Mouse (Mus musculus): Measurements from ENCODE around the gene Lrba.

Lrba gene

DNA sequence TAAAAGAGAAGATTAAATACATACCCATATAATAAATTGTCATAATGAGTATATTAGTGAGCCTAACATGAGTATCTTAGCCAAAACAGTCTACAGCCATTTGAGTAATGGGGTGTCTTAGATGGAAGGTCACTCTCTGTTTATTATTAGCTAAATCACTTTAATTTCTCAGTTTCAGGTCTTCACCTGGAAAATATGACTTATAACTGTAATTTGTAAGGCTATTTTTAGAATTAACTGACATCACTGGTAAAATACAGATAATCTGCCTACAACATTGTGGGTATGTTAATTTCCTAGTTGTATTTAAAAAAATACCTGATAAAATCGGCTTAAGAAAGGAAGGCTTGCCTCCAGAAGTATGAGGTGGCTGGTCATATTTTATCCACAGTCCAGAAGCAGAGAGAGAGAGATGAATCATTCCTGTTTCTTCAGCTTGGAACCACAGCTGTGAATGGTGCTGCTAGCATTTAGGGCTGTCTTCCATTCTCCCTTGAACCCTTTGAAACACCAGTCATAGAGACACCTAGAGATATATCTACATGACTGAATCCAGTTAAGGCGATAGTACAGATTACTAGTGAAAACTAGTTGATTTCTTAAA, 294.1 kb downstream of the Lrba start:
- DNase-seq (ENCODE audit: low spot score in 2 of 2), result no peak

DNA sequence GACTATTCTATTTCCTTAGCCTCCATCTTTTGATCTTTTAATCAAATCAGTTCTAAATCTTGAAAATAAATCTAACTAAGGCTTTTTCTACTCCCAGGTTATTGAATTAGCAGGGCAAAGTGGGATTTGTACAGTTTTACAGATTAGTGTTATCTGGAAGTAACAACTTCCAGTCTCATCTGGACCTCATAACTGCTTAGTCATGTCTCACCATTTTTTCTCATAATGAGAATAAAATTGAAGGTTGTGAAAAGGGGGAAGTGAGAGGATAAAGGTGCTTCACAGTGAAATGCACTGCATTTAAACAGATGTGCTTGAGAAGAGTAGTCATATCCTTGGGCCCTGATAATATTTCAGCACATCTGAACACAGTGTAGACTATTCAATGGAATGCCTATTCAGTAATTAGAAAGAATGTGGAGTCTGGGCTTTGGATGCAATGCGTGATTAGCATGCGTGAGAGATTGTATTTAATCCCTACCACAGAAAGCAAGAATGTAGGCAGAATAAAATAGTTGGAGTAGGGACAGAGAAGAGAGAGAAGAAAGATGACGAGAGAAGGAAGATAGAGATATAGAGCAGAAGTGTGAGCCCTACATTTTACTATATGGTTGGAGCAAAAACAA, 298.5 kb downstream of the Lrba start:
- no peak for DNase-seq (ENCODE audit: low spot score in 2 of 2)

DNA sequence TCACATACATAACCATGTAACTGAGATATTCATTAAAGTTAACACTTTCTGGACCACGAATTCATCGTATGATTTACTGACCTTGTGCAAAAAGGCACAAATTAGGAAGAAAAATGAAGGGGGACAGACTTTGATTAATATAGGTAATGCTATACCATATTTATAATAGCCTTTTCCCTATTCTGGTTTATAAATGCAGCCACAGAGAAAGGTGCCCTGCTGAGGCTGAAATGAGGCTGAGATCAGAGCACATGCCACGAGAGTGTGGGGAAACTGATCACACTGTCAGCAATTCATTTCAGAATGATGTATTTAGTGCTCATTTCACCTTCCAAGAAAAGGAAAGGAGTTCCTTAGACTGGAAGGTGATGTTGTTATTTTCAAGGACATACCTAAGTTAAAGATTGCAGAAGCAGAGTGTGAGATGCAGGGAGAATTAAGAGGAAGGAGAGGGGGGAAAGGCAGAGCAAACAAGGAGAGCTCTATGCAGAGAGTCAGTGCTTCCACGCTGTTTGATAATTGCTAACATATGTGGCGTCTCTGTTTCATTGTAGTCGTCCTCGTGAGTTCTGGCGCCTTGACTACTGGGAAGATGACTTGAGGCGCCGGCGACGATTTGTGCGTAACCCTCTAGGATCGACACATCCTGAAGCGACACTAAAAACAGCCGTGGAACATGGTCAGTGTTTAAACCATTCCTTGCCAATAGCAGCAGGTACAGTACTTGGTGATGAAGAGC, 307.2 kb downstream of the Lrba start:
- no peak for DNase-seq (ENCODE audit: low spot score in 2 of 2)

DNA sequence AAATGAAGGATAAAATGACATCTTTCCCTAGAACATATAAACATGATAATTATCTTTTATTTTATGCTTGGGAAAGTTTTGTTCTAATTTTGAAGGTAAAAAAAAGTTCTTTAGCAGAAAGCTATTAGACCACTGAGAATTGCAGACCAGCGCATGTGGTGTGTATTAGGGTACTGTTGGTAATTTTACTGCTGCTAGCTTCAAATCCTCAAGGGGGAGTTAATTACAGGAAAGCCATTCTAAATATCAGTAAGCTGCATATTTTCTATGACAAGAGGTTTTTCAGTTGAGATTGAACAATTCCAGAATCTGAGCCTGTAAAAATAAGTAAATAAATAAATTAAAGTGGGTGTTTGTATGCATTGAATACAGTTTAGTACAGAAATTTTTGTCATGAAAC, 312.3 kb downstream of the Lrba start:
- no peak for DNase-seq (ENCODE audit: low spot score in 2 of 2)

DNA sequence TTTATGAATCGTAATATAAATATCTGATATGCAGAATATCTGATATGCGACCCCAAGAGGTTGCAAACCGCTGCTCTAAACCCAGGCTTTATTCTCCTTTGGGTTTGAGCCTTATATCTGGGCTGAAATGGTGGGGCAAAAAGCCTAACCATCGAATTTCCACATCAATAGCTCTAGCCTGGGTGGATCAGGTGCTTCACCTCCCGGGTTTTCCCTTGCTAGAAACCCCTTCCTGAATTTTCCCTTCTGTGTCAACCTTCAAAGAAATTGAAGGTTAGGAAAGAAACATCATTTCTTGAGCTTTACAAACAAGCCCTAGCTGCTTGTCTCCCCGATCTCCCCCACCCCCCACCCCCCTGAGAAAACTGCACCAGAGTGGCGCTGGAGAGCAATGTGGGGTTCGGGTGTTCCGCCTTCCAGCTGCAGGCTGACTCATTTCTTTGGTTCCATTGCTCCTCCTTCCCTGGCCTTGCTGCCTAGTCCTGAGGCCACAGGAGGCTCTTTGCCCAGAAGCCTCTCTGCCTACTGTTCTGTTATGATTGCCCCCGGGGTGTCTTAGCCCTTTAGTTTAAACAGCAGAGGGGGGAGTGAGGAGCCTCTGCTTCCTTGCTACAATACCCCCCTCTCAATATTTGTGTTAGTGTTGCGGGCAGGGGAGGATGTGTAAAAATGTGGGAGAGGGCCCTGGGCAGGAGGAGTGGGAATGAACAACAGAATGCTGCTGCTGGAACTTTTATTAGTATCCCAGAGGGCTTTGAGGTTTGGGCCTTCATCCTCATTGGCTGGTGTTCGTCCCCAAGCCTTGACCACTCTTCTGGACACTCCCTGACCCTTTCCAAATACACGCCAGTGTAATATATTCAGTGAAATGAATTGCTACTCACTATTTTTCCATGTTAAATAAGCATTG, 314.4 kb downstream of the Lrba start:
- DNase-seq (ENCODE audit: low spot score in 2 of 2), result no peak

DNA sequence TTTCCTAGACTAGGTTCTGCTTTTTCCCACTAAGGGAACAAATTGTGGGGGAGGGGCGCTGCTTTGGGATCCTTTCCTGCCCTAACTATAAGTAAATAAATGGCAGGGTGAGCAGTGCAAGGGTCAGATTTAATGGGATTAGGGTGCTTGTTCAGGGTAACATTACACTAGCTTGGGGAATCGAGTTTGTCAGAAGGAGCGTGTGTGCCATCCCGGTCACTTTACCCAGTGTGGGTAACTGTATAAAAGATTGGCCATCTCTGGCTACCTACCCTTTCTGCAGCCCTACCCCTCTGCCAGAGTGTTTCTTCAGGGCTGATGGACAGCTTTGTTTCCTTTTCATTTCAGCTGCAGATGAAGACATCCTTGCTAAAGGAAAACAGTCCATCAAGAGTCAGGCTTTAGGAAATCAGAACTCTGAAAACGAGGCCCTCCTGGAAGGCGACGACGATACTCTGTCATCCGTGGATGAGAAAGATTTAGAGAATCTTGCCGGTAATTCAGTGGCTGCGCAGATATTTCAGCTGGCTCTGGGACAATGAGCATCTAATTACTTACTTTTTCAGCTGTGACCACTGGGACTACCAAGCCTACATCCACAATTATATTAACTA, 315.2 kb downstream of the Lrba start:
- no peak for DNase-seq (ENCODE audit: low spot score in 2 of 2)

DNA sequence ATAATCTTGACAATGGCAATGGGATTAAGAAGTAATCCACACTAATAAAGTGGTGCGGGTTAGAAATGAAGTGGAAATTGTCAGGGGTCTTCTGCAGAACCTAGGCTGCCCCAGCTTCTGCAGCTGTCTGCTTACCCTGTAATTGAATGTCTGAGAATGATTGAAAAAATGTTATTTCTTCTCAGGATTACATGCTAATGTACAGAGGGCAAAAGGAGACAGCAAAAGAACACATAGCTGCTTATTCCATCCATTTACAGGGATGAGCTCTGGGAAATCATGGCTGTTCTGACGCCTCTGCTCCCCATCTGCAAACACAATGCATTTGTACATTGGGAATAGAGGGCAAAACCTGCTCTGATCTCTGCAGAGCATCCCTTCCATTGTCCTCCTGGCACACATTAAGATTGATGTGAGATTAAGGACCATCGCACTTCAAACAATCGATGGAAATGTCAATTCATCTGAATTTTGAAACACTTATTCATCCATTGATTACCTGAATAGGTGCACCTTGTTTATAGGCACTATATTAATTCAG, 316.7 kb downstream of the Lrba start:
- no peak for DNase-seq (ENCODE audit: low spot score in 2 of 2)

DNA sequence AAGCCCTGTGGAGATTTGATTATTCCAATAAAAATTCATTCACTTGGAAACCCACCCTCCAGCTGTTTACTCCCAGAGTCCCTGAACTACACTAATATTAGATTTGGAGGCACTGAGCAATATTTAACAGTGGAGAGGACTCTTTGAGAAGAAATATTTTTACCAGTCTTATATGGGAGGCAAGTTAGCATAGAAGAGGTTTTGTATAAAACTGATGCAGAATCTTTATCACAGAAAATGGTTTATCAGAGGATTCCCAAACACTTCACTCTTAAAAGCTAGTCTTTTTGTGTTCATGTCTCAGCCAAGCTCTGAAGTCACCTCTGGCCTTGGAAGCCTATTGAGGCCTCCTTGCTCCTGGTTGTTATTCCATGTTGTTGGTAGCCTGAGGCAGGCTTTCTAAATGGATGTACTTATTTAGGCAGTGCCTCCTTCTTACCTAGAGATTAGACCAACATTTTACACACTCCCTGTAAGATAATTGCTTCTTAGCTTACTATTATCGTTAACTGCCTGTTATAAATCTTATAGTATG, 317.4 kb downstream of the Lrba start:
- DNase-seq (ENCODE audit: low spot score in 2 of 2), result no peak

DNA sequence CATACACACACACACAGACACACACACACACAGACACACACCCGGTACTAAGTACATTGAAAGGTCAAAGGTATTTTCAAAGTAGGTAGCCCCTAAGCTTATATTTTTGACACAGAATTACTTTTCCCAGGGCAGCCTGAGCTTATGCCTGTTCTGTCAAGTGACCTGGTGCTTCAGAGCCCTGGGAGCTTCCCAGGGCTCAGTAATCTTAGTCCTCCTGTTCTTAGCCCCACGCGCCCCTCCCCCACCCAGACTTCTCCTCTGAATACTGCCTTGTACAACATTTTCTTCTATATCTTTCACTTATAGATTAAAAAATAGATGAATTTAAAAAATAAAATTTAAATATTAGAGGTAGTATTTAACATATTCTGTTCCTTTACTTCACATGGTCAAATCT, 320.3 kb downstream of the Lrba start:
- no peak for DNase-seq (ENCODE audit: low spot score in 2 of 2)

DNA sequence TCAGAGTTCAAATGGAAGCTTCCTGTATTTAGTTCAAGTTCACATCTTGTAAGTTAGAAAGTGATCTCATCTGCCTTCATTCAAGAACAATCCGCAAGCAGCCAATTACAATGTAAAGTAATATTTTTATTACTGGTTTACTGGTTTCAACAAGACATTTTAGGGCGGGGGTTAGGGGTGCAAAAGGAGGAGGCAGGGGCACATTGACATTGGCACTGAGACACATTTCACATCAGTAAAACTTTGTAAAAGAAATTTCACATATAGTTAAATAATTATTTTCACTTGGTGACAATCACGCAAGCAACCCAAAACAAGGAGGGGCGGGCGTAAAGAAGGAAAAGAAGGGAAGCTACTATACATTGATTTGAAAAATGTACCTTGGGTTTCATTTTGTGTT, 321.5 kb downstream of the Lrba start:
- DNase-seq (ENCODE audit: low spot score in 2 of 2), result no peak

DNA sequence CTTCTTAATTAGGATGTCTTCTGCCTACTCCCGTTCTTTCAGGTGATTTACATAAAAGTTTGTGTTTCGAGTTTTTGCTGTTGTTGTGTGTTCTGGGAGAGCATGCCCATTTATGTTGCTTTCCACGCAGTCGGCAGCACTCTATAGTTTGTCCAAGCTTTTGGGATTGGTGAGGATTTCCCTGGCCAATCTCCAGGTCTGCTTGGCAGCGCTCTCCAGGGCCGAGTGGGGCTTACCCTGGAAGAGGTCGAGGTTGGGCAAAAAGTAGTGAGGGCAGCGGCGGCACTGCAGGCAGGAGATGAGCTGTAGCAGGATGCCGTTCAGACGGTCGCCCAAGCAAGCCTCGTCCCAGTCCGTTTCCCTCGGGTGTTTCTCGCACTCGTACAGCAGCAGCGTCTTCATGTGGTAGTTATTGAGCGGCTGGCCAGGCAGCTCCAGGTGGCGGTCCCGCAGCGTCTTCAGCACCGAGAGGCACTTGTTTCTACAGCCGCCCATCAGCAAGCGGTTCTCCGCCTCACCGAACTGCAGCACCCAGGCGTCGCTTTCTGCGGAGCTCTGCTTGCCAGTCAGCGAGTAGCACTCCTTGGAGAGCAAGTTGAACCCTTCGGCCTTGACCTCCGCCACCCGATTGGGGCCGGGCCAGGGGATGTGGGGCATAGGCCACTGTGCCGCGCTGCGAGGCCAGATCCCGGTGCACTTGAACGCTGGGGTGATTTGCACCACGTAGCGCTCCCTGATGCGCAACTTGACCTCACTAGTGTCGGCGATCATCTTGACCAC, 322.2 kb downstream of the Lrba start:
- DNase-seq (ENCODE audit: low spot score in 2 of 2), result peak in 1 of 2 experiments; percentile 39

DNA sequence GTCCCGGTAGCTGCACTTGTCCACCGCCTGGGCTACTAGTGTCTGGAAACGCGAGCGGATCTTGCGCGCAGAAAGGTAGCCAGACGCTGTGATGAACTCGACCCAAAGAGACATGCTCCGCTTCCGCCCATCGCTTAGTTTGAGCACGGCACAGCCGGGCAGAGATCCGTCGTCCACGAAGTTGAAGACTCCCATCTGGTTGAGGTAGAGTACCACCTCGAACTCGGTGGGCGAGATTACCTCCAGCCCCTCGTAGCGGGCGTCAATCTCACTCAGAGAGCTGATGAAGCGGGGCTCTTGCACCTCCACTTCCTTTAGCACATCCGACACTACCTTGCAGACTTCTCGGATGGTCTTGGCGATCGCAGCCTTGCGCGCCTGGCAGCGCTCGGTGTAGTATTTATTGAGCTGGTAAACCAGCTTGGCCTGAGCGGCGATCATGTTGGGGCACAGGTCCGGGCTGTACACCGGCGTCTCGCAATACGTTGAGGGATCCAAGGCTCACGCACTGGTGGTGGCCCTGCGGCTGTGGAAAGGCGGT, 322.8 kb downstream of the Lrba start:
- no peak for DNase-seq (ENCODE audit: low spot score in 2 of 2)

DNA sequence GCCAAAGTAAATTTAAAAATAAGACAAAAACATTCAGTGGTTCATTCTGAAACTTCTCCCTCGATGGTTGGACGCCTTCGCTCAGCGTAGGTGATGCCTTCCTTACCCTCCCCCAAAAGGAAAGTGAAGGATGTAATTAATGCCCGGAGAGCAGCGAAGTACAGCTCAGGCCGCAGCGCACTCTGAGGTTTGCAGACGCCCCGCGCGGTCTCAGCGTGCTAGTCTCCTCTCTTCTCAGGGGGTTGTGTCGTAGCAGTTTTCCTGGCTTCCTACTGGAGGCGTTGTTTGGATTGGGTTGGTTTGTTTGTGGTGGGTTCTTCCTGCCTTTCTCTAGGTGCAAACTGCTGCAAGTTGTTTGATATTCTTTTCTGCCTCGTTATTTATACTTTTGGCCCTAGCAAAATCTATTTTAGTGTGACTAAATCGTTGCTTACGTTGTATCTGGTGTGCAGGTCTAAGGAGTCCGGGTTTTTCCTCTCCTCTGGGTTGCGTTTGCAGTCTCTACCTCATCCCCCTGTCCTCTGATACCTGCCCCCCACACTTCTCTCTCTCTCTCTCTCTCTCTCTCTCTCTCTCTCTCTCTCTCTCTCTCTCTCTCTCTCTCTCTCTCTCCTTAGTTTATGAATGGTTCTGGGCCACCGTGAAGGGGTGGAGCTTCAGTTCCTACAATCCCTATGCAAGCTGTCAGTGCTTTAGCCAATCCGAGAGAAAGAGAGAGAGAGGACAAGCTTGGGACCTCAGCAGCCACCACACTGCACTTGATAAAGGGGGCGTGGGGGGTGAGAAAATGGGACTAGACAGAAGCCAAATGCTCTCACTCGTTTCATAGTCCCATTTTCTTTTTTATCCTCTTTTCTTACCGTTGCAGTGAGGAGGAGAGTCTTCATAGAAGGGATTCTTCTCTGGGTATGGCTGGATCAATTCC, 323.9 kb downstream of the Lrba start, which contains the start of gene Mab21l2:
Mab21l2 (minus strand) TSS at position 539 of the 925 bp plus-strand sequence.
- DNase-seq (ENCODE audit: low spot score in 2 of 2), result no peak

DNA sequence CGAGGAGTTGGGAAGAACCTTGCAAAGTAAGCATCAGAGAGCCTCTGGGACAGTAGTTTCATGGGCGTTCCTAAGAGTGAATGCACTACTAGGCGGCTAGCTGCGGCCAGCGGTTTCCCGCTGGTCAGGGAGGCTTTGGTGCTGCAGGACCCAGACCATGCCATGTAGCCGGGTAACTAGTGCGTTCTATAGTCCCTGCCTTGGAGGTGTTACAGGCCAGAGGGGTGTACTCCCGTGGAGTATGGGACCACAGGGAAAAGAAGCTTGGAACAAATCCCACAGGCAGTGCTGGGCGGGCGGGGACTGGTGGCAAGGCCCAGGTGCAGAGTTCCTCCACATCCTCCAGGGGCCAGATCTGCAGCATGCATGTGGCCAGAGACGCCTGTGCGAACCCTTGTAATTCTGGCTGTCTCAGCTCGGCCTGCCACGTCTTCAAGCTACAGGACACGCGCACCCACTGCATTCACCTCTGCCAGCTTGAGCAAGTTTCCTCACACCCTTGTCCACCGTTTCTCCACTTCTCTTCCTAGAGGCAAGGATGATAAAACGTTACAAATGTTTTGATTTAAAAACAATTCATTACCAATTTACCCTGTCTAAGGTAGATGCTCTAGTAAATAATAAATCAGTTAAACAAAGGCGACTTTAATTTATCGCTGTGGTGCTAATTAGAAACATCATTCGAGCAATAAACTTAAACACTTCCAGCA, 326.0 kb downstream of the Lrba start:
- no peak for DNase-seq (ENCODE audit: low spot score in 2 of 2)

DNA sequence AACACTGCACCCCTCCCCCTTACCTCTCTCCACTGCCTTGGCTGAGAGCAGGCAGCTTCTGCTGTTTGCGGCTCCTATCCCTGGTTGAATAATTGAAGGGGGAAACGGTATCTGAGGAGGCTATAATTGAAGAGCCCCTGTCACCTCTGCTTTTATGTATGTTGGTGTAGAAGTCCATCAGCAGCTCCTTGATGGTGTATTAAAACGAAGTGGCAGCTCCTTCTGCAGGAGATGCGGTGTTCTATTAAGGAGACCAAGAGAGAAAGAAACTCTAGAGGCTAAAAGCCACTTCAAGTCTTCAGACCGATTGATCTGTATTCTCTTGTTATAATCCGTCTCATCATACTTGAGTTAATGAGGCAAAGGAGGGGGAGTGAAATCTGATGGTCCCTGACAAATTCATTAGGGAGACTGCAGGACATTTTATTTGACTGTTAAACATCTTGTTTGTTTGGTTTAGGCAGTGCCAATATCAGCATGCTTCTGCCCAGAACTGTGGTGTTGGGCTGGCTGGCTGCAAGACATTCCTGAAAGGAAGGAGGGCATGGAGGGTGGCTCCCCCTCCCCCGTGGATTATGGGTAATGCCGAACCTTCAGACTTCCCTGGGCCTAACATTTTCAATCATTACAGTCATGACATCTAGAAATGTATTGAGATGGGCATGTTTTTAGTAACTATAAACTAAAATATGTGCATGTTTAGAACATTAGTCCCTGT, 326.7 kb downstream of the Lrba start:
- no peak for DNase-seq (ENCODE audit: low spot score in 2 of 2)

DNA sequence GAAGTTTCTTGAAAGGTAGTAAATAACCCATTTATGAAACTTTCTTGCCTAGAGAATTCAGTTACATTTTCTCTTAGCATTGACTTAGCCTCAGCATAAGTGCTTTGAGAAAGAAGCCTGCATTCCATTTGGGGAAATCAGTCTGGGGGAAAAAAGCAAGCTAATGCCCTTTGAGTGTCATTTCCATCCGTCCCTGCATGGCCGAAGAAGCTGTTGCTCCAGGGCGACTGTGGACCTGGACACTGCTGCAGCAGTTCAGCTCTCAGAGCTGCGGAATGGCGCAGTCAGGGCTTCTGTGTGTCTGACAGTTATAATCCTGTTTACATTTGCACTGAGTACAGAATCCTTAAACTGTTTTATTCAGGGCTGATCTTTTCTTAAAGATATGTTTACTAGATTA, 327.7 kb downstream of the Lrba start:
- no peak for DNase-seq (ENCODE audit: low spot score in 2 of 2)

DNA sequence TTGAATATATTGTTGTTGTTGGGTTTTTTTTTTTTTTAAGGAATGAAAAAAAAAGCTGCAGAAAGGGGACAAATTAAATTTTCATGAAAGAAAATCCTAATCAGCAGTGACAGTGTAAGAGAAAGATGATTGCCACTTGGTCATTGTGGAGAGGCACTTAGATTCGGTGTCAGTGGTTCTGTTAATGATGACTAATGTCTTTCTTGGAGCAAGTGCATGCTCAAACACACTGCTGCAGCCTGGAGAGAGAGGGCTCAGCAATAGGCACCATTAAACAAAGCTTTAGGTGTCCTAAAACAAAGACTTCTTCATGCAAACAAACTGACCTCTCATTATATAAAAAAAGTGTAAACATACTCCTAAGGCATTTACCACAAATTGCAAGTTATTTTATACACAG, 334.5 kb downstream of the Lrba start:
- DNase-seq (ENCODE audit: low spot score in 2 of 2), result no peak

DNA sequence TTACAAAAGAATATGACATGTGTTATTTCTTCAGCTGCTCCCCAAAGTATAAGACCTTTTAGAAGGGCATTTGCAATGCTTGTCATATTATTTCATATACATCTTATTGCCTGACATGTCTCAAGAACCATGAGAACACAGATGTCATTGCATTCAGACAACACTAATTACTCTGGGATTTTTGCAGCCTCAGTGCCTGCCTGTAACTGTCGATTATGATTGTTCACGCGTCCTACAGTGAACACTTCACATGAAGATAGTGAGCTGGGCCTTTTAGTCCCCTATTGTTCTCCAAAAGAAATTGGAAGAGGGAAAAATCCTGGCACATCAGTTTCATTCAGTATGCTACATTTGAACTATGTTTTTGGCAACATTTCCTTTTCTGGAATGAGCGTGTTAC, 335.2 kb downstream of the Lrba start:
- no peak for DNase-seq (ENCODE audit: low spot score in 2 of 2)

Data from left cerebral cortex, adult 9 months (tissue).